Mouse (Mus musculus) fibroblast of lung, adult 2 months (primary cell): ENCODE data around the gene Rhox3c.
"Not testable (repeated sequence)": the region's sequence is repeated elsewhere in the genome, so short reads cannot be mapped to it uniquely, and the experiment has no call there.

Source experiments
- DNase-seq: peaks from one replicate; pipeline ENCODE4 v3.0.0-alpha.2; 2011; ENCODE audit warnings: low read depth

Rhox3c gene

GRCm38 (mm10) chrX:37458285-37458684, at the start of gene Rhox3c:
Gene Rhox3c, plus strand, starts transcription at chrX:37458585.
- not testable (repeated sequence) for DNase-seq

GRCm38 (mm10) chrX:37411767-37412166, 46.6 kb upstream of the Rhox3c start, which contains the start of gene Rhox2b:
Gene Rhox2b, plus strand, starts transcription at chrX:37412067.
- DNase-seq, result not testable (repeated sequence)

GRCm38 (mm10) chrX:37432194-37432593, 26.2 kb upstream of the Rhox3c start, which contains the start of gene Rhox4b:
Gene Rhox4b, plus strand, starts transcription at chrX:37432494.
- not testable (repeated sequence) for DNase-seq

- not testable (repeated sequence) for DNase-seq
Measured at GRCm38 (mm10) chrX:37453380-37453779, 5.0 kb upstream of the Rhox3c start, which contains the start of gene Rhox2c. Gene Rhox2c, plus strand, starts transcription at chrX:37453680.

GRCm38 (mm10) chrX:37480037-37480436, 21.7 kb downstream of the Rhox3c start, which contains the start of gene Rhox4c:
Gene Rhox4c, plus strand, starts transcription at chrX:37480337.
- not testable (repeated sequence) for DNase-seq

GRCm38 (mm10) chrX:37514059-37514458, 55.7 kb downstream of the Rhox3c start, which contains the start of gene Rhox4d:
Gene Rhox4d, plus strand, starts transcription at chrX:37514359.
- not testable (repeated sequence) for DNase-seq
